Mouse (Mus musculus): ENCODE data around the gene Wapl.

DNA sequence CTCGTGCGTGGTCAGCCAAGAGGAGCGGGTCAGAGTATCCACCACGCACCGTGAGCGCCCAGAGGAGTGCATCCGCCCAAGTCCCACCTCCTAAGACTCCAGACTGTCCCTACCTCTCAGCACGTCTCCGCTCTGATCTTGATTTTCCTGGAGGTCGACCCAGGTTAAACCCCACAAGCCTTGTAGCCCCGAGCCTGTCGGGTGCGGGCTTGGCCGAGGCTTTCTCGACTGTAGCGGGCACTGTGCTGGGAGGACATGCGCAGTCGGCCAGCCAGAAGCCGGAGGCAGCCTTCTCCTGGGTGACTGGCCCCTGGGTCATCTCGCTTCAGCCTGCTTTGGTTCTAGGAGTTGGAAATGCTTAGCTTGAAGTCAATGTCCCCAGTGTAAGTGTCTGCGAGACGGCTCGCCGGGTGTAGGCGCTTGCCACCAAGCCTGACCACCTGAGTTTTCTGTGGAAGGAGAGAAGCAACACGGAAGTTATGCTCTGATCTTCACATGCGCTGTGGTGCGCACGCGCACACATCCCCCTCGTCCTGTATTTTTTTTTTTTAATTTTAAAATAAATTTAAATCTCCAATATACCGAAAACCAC, 95.9 kb downstream of the Wapl start:
- TF ChIP-seq TAL1 (IDR thresholded peaks at IDR 0.05; ENCODE audit: low read length) (no peak), POLR2A (IDR thresholded peaks at IDR 0.05; ENCODE audit: control insufficient read depth in 1 of 2, insufficient read depth in 1 of 2, low read depth in 1 of 2, low read length in 2 of 2, poor library complexity in 1 of 2) (peak; percentile 67 to 83), USF2 (IDR thresholded peaks at IDR 0.05; ENCODE audit: borderline replicate concordance in 1 of 2, insufficient read depth in 1 of 2, low read depth in 1 of 2, low read length in 2 of 2) (no peak), CTCF (IDR thresholded peaks at IDR 0.05 in 2 of 3, conservative IDR thresholded peaks at IDR 0.05 in 1 of 3; ENCODE audit: control insufficient read depth in 1 of 3, insufficient read depth in 1 of 3, low read depth in 2 of 3, low read length in 3 of 3, poor library complexity in 1 of 3, severe bottlenecking in 1 of 3) (no peak), HCFC1 (IDR thresholded peaks at IDR 0.05; ENCODE audit: low read depth, low read length) (peak; percentile 51), EP300 (IDR thresholded peaks at IDR 0.05; ENCODE audit: low read depth in 1 of 2, low read length in 2 of 2) (0 out of 4 replicates have a peak, but pooled peaks of 1 of the 2 experiments have one; percentile 1), SIN3A (IDR thresholded peaks at IDR 0.05; ENCODE audit: low read length) (peak; percentile 59), NRF1 (IDR thresholded peaks at IDR 0.05; ENCODE audit: insufficient read depth, low read depth, low read length, poor library complexity, severe bottlenecking) (peak; percentile 79), POLR2AphosphoS2 (IDR thresholded peaks at IDR 0.05; ENCODE audit: low read length) (peak; percentile 64; the same call in 1 of the 2 replicates), E2F4 (IDR thresholded peaks at IDR 0.05; ENCODE audit: borderline replicate concordance, low read depth, low read length) (no peak), MAZ (IDR thresholded peaks at IDR 0.05; ENCODE audit: low read depth, low read length) (peak; percentile 6; the same call in 1 of the 2 replicates), SMC3 (IDR thresholded peaks at IDR 0.05; ENCODE audit: low read depth, low read length) (no peak)
